Mouse (Mus musculus): ENCODE measurements at regions not wholly inside any gene's neighbourhood (a gene's known extent, or its start where the extent isn't known, plus 50 kb on each side); places are given as distances from the start of the nearest gene placed in this dataset.

DNA sequence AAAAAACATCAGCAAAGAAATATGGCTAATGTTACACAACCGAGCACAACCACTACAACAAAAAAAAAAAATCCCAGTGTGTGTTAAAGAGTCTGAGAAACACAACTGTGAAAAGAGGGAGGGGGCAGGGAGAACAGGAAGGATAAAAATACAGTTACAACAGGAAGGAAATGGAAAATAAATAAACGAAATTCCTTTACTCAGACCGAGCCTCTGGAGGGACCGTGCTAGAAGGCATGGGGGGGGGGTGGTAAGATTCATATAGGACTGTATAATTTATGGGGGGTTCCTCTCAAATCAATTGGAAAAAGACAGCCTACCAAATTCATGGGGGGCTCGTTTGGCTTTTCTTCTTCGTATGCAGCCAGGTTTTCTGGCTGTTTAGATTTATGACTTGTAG is 228.5 kb downstream of the Kcnrg start:
- DNase-seq = no peak

DNA sequence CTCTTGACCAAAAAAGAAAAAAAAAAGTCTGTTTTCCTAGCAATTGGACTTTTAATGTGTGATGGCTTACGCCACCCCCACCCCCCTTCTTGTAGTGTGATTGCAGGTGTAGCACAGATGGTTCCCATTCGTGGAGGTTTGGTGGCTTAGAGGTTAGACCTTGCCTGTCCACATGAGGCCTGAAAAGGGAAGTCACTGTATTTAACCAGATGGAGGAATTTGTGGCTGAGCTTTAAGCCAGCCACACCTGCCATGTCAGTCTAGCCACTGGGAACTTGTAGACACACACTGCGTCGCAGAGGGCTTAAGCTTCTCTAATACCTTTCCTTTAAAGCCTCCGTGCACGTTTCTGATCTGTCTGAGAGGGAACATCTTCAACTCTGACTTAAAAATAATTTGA is 229.0 kb downstream of the Kcnrg start:
- DNase-seq = no peak

DNA sequence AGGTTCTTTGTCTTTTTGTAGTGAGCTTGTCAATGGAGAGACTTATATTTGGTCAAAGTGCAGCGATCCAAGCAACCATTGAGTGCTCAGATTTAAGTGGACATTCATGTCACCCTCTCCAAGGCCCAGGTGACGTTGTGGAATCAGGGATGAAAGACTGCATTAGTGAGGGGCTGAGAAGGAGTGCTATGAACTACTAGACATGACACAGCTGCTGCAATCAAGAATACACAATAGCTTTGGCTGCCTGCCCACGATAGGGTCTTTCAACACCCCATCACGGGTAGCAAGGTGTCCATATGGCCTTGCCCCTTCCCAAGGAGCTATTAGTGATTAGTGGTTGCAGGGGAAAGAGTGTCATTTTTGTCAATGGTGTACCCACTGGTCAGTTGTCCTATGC is 229.7 kb downstream of the Kcnrg start:
- DNase-seq = no peak

DNA sequence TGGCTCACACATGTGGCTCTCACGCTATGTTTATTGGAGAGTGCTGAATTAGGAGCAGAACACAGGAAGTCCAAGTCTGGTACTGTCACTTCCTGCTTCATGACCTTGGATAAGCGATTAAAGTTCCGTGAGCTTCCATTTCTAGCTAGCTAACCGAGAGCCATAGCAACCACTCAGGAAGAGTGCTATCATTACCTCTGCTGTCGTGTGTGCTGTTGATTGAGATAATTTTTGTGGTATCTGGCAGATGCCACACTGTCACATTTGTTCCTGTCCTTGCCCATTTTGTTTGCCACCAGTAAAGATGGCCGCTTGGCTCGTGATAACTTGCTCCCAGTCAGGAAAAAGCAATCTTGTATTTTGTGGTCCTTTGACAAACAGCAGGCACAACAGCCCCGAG is 230.6 kb downstream of the Kcnrg start:
- no peak for DNase-seq

DNA sequence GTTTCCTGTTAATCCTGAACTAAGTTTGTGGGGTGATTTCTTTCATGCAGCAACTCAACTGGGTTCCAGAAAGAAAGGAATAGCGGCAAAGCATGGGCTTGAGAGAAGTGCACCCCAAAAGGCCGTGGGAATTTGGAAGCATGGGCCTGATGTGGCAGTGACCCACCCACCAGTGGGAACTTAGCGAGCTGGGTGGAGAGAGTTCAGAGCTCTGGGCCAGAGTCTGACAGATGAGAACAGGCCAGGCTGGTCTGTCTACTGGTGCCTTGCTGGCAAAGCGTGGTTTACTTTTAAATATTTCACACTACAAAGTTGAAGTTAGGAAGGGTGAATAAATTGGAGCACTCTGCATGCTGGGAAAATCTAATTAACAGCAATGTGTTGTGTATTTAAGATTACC is 235.2 kb downstream of the Kcnrg start:
- DNase-seq = no peak

DNA sequence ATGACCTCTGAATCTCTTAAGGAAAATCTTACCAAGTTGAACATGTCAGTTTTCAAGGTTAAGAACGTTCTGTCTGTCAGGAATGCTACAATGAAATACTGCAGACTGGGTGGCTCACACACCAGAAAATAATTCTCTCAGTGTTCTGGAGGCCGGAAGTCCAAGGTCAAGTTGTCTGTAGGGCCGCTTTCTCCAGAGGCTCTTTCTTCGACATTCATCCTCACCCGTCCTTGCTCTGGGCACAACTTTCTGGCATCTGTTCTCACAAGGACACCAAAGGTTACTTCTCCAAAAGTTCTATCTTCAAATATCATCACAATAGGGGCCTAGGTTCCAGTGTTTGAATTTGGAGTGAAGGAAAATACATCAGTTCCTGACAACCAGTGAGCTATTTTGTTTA is 239.2 kb downstream of the Kcnrg start:
- no peak for DNase-seq

DNA sequence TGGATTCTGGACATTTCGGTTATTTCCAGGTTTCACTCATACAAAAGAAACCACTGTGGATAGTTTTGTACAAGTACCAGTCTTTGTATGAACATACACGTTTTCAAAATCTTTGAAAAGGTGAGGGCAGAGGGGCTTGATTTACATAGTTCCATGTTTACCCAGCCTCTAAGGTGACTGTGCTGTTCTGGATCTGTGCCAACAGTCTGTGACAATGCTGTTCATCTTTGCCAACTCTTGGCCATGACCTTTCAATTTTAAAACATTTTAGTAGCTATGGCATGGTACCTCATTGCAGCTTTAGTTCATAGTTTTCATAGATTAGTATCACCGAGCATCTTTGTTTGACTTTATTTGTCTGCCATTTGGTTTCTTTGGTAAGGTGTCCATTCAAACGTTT is 243.0 kb downstream of the Kcnrg start:
- no peak for DNase-seq

DNA sequence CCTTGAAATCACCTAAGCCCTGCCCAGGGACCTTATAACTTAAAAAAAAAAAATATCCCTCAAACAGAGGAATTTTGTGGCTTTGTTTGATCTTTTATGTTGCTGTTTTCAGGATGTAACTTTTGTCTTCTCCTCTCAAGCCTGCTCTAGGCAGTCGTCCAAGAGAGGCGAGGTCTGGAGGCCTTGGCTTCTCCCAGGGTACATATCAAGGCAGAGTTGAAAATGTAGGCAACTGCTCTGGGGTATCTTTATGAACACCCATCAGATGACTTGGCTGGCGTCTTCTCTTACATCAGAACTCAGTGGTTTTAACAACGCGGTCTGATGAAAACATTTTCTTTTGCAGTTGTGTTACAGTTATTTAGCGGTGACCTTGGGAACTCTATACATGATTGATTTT is 250.4 kb downstream of the Kcnrg start:
- no peak for DNase-seq

DNA sequence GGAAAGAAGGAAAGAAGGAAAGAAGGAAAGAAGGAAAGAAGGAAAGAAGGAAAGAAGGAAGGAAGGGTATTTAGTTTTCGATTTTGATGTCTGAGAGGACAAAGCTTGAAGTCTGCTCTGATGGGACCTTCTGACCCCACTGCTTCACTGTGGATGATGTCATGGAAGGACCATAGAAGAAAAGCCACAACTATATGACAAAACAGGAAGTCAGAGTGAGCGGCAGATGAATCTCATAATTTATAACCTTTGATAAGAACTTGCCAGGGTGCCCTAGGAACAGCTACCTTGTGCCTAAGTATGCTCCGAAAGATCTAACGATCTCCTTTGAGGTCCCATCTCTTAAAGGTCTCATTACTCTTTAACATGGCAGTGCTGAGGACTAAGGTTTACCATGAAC is 253.4 kb downstream of the Kcnrg start:
- no peak for DNase-seq

DNA sequence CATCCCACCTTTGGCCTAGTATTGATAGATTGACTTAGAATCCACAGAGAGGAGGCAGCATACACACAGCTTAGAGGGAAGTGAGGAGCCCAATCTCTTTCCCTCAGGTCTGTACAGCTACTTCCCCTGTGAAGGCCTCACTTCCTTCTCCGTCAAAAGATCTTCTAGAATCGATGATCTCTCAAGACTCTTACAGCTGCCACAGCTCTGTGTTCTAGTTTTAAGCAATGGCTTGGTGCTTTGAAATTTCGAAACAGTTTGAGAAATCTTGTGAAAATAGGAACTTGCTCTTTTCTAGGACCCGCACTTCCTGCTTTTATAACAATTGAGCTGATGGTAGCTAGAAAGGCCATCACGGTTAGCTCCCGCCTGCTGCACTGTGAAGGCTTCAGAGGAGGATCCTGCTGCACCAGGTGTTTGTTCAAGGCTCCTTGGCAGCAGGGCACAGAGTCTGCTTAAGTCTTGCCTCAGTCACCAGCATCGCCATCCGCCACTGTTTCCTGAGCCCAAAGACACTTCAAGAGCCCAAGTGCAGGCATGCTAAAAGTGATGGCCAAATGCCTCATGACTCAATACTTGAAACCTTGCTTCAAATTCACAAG is 254.2 kb downstream of the Kcnrg start:
- no peak for DNase-seq

DNA sequence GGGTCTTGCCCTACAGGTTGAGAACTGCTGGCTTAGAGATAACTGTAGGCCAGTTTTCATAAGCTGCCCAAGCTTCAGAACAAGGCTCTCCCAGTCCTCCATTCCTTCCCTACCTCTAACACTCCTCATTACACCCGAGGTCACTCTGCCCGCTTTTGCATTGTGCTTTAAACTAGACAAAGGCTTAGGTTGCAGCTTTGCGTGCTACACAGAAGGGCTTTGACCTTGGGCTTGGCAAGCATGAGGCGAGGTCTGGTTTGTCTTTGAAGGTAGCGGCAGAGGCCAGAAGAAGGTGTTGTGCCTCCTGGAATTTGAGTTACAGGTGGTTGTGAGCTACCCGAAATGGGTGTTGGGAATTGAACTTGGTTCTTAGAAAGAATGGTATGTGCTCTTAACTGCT is 255.7 kb downstream of the Kcnrg start:
- DNase-seq = no peak

DNA sequence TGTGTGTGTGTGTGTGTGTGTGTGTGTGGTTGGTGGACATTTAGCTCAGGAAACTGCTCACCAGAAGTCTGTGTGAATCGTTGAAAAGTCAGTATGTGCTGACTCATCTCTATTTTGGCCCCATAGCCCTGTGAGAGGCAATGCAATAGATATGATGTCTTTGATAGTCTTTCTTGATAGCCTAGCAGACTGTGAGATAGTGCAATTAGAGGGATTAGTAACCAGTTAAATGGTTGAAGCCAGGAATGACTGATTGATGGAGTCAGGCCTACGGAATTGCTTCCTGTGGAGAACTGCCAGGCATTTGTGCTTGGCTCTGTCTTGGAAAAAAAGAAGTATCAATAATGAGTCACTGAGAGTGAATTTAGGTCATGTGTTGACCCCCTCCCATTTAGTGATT is 256.2 kb downstream of the Kcnrg start:
- no peak for DNase-seq

DNA sequence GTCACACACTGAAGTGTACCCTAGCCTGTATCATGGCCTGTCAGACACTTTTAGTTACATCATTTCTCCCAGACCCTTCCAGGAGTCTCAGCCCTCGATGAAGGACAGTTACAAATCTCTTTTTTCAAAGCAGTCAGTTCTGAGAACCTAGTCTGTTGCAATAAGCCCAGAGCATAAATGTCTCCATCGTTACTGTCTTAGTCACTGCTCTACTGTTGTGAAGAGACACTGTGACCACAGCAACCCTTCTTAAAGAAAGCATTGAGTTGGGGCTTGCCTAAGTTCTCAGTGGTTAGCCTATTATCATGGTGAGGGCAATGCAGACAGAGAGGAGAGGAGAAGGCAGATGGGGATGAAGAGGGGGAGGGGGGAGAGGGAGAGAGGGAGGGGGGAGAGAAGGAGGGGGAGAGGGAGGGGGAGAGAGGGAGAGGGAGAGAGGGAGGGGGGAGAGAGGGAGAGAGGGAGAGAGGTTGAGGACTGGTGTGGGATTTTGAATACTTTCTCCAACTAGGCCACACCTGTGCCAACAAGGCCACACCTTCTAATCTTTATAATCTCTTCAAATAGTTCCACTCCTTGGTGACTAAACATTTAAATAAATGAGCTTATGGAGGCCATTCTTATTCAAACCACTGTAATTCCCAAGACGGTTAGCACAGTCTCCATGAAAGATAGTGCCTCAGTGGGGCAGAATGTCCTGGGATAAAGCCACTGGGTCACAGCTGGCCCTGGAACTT is 259.4 kb downstream of the Kcnrg start:
- no peak for DNase-seq

DNA sequence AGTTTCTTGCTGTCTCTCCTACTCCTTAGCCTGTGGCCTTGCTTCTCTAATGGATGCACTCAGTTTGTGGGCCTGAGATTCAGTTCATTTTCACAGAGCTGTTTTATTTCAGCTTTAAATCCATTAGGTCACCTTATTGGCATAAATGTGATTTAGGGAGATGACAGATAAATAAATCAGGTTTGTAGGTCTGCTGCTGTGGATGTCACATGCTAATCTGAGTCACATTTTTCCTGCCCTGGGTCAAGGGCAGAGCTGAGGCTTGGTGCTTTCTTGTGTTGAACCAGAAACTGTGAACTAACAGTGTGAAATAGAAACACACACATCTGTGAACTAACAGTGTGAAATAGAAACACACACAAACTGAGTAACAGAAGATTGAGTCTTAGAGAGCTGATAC is 266.9 kb downstream of the Kcnrg start:
- no peak for DNase-seq

DNA sequence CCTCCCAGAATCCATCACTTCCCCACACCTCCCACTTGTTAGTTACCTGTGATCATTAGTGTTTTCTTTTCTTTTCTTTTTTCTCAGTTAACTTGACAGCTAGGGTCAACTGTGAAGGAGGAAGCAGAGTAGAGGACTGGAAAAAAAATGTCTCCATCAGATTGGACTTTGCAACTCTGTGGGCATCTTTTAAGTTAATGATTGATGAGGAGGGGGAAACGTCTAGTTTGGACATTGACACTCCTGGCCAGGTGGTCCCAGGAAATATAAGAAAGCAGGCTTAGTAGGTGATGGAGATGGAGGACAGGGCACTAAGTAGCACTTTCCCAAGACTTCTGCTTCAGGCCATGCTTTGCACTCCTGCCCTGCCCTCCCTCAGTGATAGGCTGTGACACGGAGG is 272.2 kb downstream of the Kcnrg start:
- no peak for DNase-seq

DNA sequence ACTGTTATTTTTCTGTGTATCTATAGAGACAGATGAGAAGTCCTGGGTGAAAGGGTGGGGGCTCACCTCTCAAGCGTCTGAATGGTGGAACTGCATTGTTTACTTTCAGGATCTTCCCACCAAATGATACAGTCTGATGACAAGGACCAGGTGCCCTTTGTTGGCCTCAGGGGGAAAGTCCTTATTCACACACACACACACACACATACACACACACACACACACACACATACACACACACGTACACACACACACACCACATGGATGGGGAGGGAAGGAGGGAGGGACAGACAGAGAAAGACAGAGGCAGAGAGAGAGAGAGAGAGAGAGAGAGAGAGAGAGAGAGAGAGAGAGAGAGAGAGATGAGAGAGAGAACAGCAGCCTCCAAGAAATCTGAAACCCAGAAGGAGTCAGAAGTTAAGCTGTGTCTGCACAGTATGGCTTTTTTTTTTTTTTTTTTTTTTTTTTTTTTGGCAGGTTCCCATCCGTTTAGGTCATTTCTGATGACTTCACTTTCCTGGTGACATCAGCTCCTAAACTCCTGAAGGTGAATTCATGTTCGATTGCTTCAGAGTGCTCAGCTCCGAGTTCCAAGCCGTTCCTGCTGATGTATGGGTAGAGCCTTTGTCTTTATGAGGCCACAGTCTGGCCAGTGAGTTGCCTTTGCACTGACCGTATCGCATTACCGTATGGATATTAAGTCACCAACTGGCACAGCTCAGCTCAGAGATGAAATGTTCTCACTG is 273.4 kb downstream of the Kcnrg start:
- DNase-seq = no peak

DNA sequence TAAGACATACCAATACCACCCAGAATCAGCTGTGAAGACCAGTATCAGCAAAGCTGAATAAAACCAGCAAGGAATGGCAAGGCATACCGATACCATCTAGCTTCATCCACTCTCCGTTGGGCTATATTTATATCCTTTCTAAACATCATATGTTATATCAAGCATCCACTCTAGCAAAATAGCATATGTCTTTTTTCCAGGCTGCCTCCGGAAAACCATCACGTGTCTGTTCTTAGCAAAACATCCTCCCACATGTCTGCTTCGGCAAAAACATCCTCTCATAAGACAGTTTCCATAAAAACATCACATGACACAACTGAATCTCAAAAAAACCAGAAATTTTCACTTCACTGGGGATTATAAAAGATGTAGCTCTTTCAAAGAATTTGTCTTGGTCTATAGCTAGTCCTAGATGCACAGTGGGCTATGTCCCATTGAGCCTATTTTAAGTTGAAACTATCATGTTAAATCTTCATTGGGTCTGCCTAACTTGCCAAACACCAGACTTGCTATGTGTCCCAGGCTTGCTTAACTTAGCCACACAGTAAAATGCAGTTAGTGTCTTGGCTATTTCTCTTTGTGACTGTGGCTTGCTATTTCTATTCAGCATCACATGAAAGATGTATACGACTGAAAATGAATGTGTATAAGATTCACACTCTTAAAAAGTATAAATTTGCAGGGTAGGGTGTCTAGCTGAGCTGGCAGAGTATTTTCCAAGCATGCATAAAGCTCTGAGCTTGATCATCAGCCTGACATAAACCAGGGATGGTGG is 278.2 kb downstream of the Kcnrg start:
- DNase-seq = no peak

DNA sequence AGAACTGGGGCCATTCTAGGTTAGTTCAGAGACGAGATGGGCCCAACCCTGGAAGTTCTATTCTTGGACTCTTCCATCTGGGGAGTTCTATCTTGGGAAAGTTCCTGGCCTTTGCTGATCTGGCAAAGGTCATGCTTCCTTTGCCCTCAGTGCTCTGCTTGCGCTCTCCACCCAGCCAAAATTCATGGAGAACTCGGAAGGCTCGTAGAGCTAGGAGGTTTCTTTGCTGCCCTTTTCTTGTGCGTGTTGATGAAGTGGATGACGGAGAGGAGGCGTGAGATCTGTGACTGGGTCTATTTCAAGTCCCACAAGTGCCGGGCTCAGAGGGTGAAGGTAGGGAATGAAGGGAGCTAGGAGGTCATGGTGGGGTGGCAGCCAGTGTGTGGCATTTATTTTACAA is 282.4 kb downstream of the Kcnrg start:
- DNase-seq = no peak

DNA sequence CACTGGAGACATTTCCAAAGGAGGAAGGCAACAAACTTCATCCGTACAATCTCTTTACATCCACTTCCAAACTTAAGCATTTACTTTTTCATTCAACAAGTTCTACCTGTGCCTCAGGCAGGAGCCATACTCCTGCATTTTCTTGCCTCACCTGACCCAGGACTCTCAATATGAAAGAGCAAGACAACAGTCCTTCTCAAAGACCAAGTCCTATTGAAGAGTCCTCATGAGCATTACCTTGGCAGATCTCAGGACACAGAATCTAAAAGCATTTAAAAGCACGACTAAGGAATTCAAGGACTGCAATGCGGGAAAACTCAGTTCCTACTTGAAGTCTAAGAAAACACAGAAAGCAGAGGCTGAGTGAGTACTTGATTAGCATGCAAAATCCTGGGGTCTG is 286.5 kb downstream of the Kcnrg start:
- DNase-seq = no peak

DNA sequence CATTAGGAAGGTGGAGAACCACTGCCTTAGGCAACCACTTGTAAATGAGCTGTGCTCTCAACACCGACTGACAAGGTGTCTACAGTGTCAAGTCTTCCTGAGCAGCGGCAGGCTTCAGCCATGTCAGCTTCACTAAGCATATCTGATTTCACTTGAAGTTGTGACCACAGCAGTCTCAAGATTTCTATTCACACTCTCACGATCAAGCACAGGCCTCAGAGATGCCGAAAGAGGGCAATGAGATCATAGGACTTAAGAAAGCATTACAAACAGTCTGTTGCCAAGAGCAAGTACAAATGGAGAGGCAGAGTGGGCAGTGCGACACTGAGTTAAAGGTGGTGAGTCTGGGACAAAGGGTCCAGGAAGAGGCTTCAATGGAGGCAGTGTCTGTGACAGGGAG is 289.6 kb downstream of the Kcnrg start:
- no peak for DNase-seq

DNA sequence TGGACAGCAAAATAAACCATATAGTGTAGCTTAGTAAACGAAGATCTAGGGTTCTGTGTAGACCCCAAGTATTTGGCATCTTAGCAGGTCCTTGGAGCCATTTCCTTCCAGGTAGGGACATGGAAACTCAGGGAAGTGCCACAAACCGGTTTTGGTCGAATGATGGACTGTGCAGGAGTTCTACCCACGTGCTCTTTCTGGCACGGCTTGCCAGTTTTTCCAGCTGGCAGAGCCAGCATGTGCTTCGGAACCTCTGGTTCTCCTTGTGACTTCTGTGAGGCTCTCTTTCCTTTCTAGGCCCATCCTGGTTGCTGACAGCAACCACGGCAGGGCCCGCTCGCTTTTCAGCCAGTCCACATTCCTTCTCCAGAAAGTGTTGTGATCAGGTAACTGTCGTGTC is 291.4 kb downstream of the Kcnrg start:
- DNase-seq = no peak

DNA sequence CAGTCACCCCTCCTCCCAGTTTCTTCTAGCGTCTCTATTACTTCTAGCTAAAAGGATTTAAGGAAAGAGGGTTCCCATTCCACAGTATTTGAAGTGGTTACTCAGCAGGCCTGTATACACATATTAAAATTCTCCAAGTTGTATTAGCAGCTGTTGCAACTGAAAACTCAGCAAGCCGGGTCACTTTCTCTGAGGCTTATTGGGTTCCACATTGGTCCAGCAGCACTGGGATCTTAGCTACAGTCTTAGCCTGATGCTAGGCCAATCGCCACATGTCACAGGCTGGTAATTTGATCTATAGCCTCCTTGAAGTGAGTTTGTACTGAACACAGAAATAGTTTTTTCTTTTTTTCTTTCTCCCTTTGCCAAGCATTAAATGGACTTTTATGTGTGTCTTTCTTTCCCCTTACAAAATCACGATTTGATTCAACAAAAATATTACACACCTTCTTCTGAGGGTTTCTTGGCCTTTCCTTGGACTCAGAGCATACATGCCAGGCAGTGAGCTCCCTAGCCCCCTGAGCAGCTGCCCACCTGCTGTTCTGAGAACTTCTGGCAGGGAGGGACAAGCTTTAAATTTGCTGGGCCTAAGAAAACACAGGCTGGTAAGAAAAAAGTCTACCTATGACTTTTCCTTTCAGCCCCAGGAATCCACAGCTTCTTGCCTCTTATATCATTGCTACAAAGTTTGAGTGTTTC is 297.3 kb downstream of the Kcnrg start:
- DNase-seq = no peak

DNA sequence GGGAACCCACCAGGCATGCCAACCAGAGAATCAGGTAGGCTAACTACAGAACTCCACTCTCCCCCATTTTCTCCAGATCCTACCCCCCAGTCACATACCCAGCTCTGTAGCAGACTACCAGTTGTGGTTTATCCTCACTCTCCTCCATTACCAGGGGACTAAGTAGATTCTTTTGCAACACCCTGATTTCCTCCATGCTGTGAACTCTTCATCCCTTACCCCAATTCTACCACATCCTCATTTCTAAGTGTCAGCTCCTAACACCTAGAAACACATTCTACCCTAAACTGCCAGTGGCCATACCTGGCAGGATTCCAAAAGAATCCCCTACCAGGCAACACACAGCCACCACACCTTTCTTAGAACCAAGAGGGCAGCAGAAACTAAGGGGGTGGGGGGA is 310.9 kb downstream of the Kcnrg start:
- DNase-seq = no peak

All from right cerebral cortex, postnatal 4 days (tissue).